Mouse (Mus musculus): ENCODE data around the gene Six5. TPM values are rescaled to one million over a fixed set of nuclear protein-coding genes. Genes with fewer than 3 reads are reported as not detected.

Six5 gene
- total RNA-seq, 2 experiments from 2014 or later, result 23.4 to 25.3 TPM

GRCm38 (mm10) chr7:19094826-19095750 lies 694 bp downstream of the Six5 start:
- no peak for DNase-seq (ENCODE audit: low spot score in 2 of 2)

- DNase-seq (ENCODE audit: low spot score in 2 of 2), result peak in 1 of 2 experiments; percentile 60
Measured at GRCm38 (mm10) chr7:19095751-19096110, 1.3 kb downstream of the Six5 start.

GRCm38 (mm10) chr7:19096421-19096976 lies 2.1 kb downstream of the Six5 start:
- DNase-seq (ENCODE audit: low spot score in 2 of 2), result no peak

GRCm38 (mm10) chr7:19097217-19097616 lies 2.8 kb downstream of the Six5 start:
- DNase-seq (ENCODE audit: low spot score in 2 of 2), result no peak

- DNase-seq (ENCODE audit: low spot score in 2 of 2), result no peak
Measured at GRCm38 (mm10) chr7:19097863-19098262, 3.5 kb downstream of the Six5 start.

DNA sequence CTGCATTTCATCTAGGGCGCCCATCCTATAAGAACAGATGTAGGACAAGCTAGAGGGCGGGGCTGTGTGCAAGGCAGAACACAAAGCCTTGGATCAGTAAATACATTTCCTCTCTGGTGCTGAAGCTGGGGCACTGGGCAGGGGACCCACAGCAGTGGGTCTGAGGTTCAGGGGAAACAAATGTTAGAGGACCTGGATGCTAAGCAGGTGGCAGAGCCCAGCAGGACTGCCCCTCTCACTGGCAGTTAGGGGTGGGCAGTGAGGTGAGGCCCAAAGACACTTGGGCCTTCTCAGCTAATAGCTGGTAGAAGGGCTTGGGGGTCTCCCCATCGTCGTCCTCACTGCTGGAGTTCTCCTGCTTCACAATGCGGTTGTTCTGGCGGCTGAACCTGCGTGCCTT lies 4.4 kb downstream of the Six5 start:
- no peak for DNase-seq (ENCODE audit: low spot score in 2 of 2)

- no peak for DNase-seq (ENCODE audit: low spot score in 2 of 2)
Measured at GRCm38 (mm10) chr7:19100290-19100689, 5.9 kb downstream of the Six5 start.

DNA sequence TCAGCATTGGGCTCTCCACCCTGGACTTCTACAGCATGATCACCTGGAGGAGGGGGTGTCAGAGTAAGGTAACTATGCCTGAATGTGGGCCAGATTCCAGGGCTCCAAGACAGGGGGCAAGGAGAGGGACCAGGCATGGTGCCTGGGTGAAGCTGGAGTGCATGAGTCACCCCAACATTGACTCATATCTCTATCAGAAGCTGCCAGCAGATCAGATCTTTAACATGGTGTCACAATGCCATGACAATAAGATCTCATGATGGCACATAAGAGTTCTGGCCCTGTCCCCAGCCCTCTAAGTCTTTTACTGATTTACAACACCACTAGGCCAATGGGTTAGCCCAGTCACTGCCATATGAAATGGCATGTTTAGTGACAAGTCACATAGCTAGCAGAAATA lies 9.3 kb downstream of the Six5 start:
- DNase-seq (ENCODE audit: low spot score in 2 of 2), result no peak

DNA sequence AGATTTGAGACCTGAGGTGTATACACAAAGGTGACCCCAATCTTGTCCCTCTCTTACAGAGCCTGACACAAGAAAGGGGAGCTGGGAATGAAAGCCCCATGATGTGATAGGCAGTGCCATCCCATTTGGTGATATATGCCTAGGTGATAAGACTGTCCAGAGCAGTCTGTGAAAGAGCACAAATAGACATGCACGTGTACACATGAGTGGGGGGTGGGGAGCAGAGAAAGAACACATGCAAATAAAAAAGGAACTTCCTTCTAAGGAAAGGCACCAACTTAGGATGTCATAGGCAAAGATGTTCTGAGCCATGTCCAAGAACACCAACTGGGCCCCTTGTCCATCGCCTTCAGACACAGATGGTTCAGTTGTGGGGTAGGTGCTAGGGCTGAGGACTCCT lies 10.1 kb downstream of the Six5 start:
- no peak for DNase-seq (ENCODE audit: low spot score in 2 of 2)

- DNase-seq (ENCODE audit: low spot score in 2 of 2), result no peak
Measured at GRCm38 (mm10) chr7:19107436-19107835, 13.0 kb downstream of the Six5 start.

DNA sequence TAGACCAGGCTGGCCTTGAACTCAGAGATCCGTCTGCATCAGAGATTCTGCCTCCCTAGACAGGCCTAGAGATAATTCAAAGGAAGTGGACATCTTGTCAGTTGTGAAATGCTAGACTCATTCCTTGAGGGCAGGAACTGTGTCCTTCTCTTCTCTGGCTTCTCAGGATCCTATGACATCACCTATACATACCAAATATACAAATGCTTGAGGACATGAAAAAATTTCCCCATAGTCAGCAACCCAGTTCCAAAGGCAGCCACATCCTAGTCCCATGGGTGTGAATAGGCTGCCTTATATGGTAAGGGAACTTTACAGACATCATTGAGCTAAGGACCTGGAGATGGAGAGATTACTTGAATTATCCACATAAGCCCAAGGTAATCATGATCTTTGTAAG lies 15.2 kb downstream of the Six5 start:
- no peak for DNase-seq (ENCODE audit: low spot score in 2 of 2)

DNA sequence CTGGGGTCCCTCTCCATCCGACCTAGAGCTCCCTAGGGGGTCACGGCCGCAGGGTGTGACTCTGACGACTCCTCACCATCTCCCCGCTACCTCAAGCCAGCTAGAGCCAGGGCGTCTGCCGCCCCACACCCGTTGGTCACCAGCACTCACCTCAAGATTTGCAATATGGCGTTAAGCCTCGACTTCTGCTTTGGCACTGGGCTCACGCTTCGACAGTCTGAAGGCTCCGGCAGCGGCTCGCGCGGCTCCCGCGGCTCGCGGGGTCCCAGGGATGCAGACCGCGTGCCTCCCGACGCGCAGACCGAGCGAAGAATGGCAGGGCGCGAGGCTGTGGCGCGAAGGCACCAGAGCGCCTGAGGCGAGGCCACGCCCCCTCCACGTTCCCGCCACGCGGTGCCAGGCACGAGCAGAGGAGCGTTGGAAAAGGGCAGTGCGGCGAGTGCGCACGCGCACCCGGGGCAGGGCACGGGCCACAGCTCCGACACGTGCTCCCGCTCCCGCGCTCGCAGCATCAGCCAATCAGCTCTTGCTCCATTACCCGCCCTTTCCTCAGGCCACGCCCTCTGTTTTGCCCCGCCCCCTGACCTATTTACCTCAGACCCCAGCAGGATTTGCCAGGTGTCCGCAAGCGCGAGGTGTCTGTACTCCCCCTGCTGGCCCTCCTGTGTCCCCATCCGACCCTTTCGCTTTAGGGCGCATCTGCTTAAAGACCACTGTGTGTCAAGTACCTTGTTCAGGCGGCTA lies 23.8 kb downstream of the Six5 start, which contains the start of gene Gm4969:
Gene Gm4969, minus strand, starts transcription at position 341 of the 744 bp plus-strand sequence.
- DNase-seq (ENCODE audit: low spot score in 2 of 2), result no peak

DNA sequence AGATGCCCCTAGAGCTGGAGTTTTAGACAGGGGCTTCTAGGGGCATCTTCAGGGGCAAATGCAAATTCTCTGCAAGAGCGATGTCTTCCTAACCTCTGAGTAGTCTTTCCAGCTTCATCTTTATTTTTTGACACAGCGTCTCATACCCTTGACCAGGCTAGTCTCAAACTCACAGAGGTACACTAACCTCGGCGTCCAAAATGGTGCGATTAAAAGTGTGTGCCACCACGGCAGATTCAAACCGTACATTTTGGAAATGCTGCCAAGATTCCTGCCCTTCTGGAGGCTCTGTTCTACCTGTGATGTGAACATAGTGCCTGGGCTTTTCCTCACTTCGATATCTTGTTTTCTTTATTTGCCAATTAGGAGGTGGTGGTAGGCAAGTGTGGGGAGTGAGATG lies 24.7 kb downstream of the Six5 start:
- no peak for DNase-seq (ENCODE audit: low spot score in 2 of 2)

GRCm38 (mm10) chr7:19119631-19120429 lies 25.4 kb downstream of the Six5 start, which contains the start of gene Fbxo46:
TSS of gene Fbxo46 (plus strand) at chr7:19119859.
- DNase-seq (ENCODE audit: low spot score in 2 of 2), result peak; percentile 67 to 84

- DNase-seq (ENCODE audit: low spot score in 2 of 2), result no peak
Measured at GRCm38 (mm10) chr7:19121686-19122085, 27.3 kb downstream of the Six5 start.

DNA sequence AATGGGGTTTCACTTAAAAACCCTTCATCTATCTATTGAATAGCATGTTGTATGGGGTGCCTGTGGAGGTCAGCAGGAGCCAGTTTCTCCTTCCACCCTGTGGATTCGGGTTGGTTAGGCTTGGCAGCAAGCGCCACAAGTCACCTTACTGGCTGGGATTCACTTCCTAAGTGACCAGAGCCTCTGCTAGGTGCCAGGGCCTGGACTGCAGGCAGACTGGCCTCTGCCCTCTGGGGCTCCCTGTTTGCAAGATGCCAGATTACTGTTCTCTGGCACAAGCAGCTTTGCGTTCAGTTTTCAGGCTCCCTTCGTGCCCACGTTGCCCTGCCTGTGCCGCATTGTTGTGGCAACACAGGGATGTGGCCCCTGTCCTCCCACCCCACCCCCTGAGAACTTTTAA lies 30.3 kb downstream of the Six5 start:
- DNase-seq (ENCODE audit: low spot score in 2 of 2), result no peak

GRCm38 (mm10) chr7:19127744-19128143 lies 33.4 kb downstream of the Six5 start:
- no peak for DNase-seq (ENCODE audit: low spot score in 2 of 2)

- no peak for DNase-seq (ENCODE audit: low spot score in 2 of 2)
Measured at GRCm38 (mm10) chr7:19129396-19129795, 35.0 kb downstream of the Six5 start.

DNA sequence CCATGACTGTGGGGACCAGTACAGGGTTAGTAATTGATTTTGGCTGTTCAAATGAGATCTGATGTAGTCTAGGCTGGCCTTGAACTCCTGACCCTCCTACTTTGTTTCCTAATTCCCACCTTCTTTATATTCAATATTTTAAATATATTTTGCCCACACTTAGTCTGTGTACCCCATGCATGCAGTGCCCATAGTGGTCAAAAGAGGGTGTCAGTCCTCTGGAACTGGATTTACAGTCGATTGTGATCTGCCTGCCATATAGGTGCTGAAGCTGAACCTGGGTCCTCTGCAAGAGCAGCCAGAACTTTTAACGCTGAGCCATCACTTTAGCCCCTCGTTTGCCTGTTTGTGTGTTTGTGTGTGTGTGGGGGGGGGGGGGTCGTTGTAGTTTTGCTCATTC lies 36.3 kb downstream of the Six5 start:
- no peak for DNase-seq (ENCODE audit: low spot score in 2 of 2)

- peak; percentile 92 to 98 for DNase-seq (ENCODE audit: low spot score in 2 of 2)
Measured at GRCm38 (mm10) chr7:19131324-19131848, 37.0 kb downstream of the Six5 start.

GRCm38 (mm10) chr7:19136168-19136567 lies 41.8 kb downstream of the Six5 start:
- no peak for DNase-seq (ENCODE audit: low spot score in 2 of 2)
